ENCODE assay signal across 21 mouse cellular contexts in genomic region chr19:47885191-47885743, GRCm38 (mm10). TPM values are rescaled to one million over a fixed set of nuclear protein-coding genes. Genes with fewer than 3 reads are reported as not detected.
A peak's percentile ranks its signal among the peaks of the same experiment; 100 is the strongest.
DNase-seq lines count a peak whose midpoint lies in the region; ATAC-seq and TF ChIP-seq lines count a peak whose summit lies in the region.
"Had no signal": no experiment of that assay in that cellular context is flagged by ENCODE, and none has a peak within 500 bp of the region (broad histone marks: within the 10 kb centered on the region; RNA-seq: fewer than 3 reads in every experiment).

No protein-coding gene starts in this region.

- H3K27me3 ChIP-seq in liver, embryonic 13.5 days = no peaks in the 10 kb centered on the region
- H3K27me3 ChIP-seq in heart, embryonic 16.5 days (ENCODE audit: control insufficient read depth, insufficient read depth, low read length) = no peaks in the 10 kb centered on the region
- no peaks in the 10 kb centered on the region for H3K27me3 ChIP-seq in thymus, adult 2 months (ENCODE audit: control insufficient read depth, insufficient read depth, low read length)
- H3K27me3 ChIP-seq: embryonic facial prominence, embryonic 13.5 days; hindbrain, embryonic 12.5 days; neural tube, embryonic 15.5 days had no signal

- H3K4me2 ChIP-seq in liver, embryonic 13.5 days = no peak overlapping the region
- H3K4me2 ChIP-seq in heart, embryonic 16.5 days (ENCODE audit: low read depth, low read length) = peak overlapping the region; percentile 10; the same call in 1 of the 2 replicates
- H3K4me2 ChIP-seq: embryonic facial prominence, embryonic 13.5 days; hindbrain, embryonic 12.5 days; lung, embryonic 14.5 days; neural tube, embryonic 15.5 days had no signal

- no peak for ATAC-seq in liver, embryonic 13.5 days (ENCODE audit: low read depth)
- ATAC-seq in heart, embryonic 16.5 days (replicated peaks; ENCODE audit: extremely low read depth, insufficient read depth, low FRiP score) = peak; percentile 83
- ATAC-seq: intestine, embryonic 16.5 days had no signal

- no peaks in the 10 kb centered on the region for H3K36me3 ChIP-seq in liver, embryonic 13.5 days
- H3K36me3 ChIP-seq in heart, embryonic 16.5 days (ENCODE audit: control insufficient read depth, insufficient read depth) = no peaks in the 10 kb centered on the region
- H3K36me3 ChIP-seq in thymus, adult 2 months (ENCODE audit: control insufficient read depth, insufficient read depth, low read length) = no peaks in the 10 kb centered on the region
- H3K36me3 ChIP-seq: embryonic facial prominence, embryonic 13.5 days; forebrain, embryonic 10.5 days; hindbrain, embryonic 12.5 days; neural tube, embryonic 15.5 days had no signal

- peak overlapping the region; percentile 39; the same call in 1 of the 2 replicates for H3K27ac ChIP-seq in liver, embryonic 13.5 days
- peak overlapping the region; percentile 64 for H3K27ac ChIP-seq in heart, embryonic 16.5 days (ENCODE audit: low read length)
- H3K27ac ChIP-seq in thymus, adult 2 months (ENCODE audit: control insufficient read depth, insufficient read depth, low read length) = no peak overlapping the region
- H3K27ac ChIP-seq: embryonic facial prominence, embryonic 13.5 days; forebrain, embryonic 10.5 days; hindbrain, embryonic 12.5 days; neural tube, embryonic 15.5 days had no signal

- no peak for TF ChIP-seq CTCF in thymus, adult 2 months (IDR thresholded peaks at IDR 0.05; ENCODE audit: borderline replicate concordance, control insufficient read depth, extremely low read depth, insufficient read depth, low read length, poor library complexity)

- TF ChIP-seq POLR2A in thymus, adult 2 months (IDR thresholded peaks at IDR 0.05; ENCODE audit: control insufficient read depth, extremely low read depth, insufficient read depth, low read length, poor library complexity) = no peak

- DNase-seq in liver, embryonic 13.5 days = no peak
- DNase-seq in liver = no peak
- peak; percentile 62 to 71 for DNase-seq in heart, adult 18-20 months
- peak; percentile 71 for DNase-seq in lung, postnatal 36 days
- DNase-seq in cerebellum, postnatal 36 days = no peak
- no peak for DNase-seq in adrenal gland, adult 8-10 months
- no peak for DNase-seq in thymus, adult 2 months
- DNase-seq: cerebellum, adult 11-12 months; gastrocnemius, postnatal 25 days; kidney, postnatal 25 days; lung, embryonic 14.5 days; retina, postnatal 1 day; thymus, postnatal 36 days had no signal

- H3K9me3 ChIP-seq in liver, embryonic 13.5 days (replicated peaks) = no peaks in the 10 kb centered on the region
- no peaks in the 10 kb centered on the region for H3K9me3 ChIP-seq in heart, embryonic 16.5 days (replicated peaks; ENCODE audit: control insufficient read depth, low read length)
- H3K9me3 ChIP-seq: embryonic facial prominence, embryonic 13.5 days; forebrain, embryonic 10.5 days; hindbrain, embryonic 12.5 days; neural tube, embryonic 15.5 days had no signal

- H3K4me3 ChIP-seq in liver, embryonic 13.5 days (replicated peaks) = no peak overlapping the region
- no peak overlapping the region for H3K4me3 ChIP-seq in heart, embryonic 16.5 days (ENCODE audit: low read length)
- H3K4me3 ChIP-seq in thymus, adult 2 months (ENCODE audit: control insufficient read depth, insufficient read depth, low read length) = no peak overlapping the region
- H3K4me3 ChIP-seq: embryonic facial prominence, embryonic 13.5 days; forebrain, embryonic 10.5 days; hindbrain, embryonic 12.5 days; neural tube, embryonic 15.5 days had no signal

- H3K9ac ChIP-seq in liver, embryonic 13.5 days = no peak overlapping the region
- H3K9ac ChIP-seq in heart, embryonic 16.5 days (ENCODE audit: low read length) = no peak overlapping the region
- H3K9ac ChIP-seq: embryonic facial prominence, embryonic 13.5 days; hindbrain, embryonic 12.5 days; lung, embryonic 14.5 days; neural tube, embryonic 15.5 days had no signal

- WGBS in liver, embryonic 13.5 days (ENCODE audit: insufficient replicate concordance) = 50% methylated on average over 7 of the region's 7 CpGs
- WGBS in heart, embryonic 16.5 days = 27% methylated on average over 7 of the region's 7 CpGs
- WGBS in thymus, adult 2 months = 62% methylated on average over 7 of the region's 7 CpGs

- H3K4me1 ChIP-seq in liver, embryonic 13.5 days (replicated peaks) = no peaks in the 10 kb centered on the region
- H3K4me1 ChIP-seq in heart, embryonic 16.5 days (ENCODE audit: control insufficient read depth, insufficient read depth, low read length) = peaks cover 30% of the 10 kb centered on the region
- H3K4me1 ChIP-seq in thymus, adult 2 months (replicated peaks; ENCODE audit: control insufficient read depth, insufficient read depth, low read length) = peaks cover 32% of the 10 kb centered on the region

RNA-seq across cellular contexts. Expression of gene Gsto2, which starts 19.9 kb away (rescaled TPM):
- polyA plus RNA-seq in liver, embryonic 13.5 days (2015; fragmentation: Nextera tagmentation; extraction: Ambion mirVana) = 0.16 and 0.22 TPM in 2 replicates
- total RNA-seq in heart, adult 18-20 months (2021) = 1 to 10 TPM; 2.0 to 2.6 TPM
- 0.77 and 1.1 TPM in 2 replicates for polyA plus RNA-seq in heart, embryonic 16.5 days (2015; fragmentation: Nextera tagmentation; extraction: Ambion mirVana)
- total RNA-seq in adrenal gland, adult 8-10 months (2022) = 1 to 10 TPM; 1.0 to 3.4 (median 1.9) TPM
- 0.14 and 0.84 TPM in 2 replicates for polyA plus RNA-seq in thymus, adult 2 months (2012; rRNA removed)
- total RNA-seq: common myeloid progenitor, adult 5-6 weeks had no signal

RNA-seq across cellular contexts. Expression of gene Gsto1, which starts 30.5 kb away (rescaled TPM):
- 117 and 139 TPM in 2 replicates for polyA plus RNA-seq in liver, embryonic 13.5 days (2015; fragmentation: Nextera tagmentation; extraction: Ambion mirVana)
- 100 to 1,000 TPM; 207 to 211 TPM for total RNA-seq in heart, adult 18-20 months (2021)
- 115 and 121 TPM in 2 replicates for polyA plus RNA-seq in heart, embryonic 16.5 days (2015; fragmentation: Nextera tagmentation; extraction: Ambion mirVana)
- 10 to 100 TPM; 63.2 to 81.2 (median 73.3) TPM for total RNA-seq in adrenal gland, adult 8-10 months (2022)
- polyA plus RNA-seq in thymus, adult 2 months (2012; rRNA removed) = 20.4 and 30.4 TPM in 2 replicates

RNA-seq across cellular contexts. Expression of gene Cfap43, which starts 33.8 kb away (rescaled TPM):
- polyA plus RNA-seq in liver, embryonic 13.5 days (2015; fragmentation: Nextera tagmentation; extraction: Ambion mirVana) = 0.03 TPM in 1 of 2 replicates, not detected in the other
- total RNA-seq in heart, adult 18-20 months (2021) = 1 to 10 TPM in 1 of 2 experiments, not detected in 1; 1.1 TPM
- polyA plus RNA-seq in heart, embryonic 16.5 days (2015; fragmentation: Nextera tagmentation; extraction: Ambion mirVana) = 0.38 and 0.42 TPM in 2 replicates
- not detected for total RNA-seq in adrenal gland, adult 8-10 months (2022)
- polyA plus RNA-seq in thymus, adult 2 months (2012; rRNA removed) = 0.13 and 0.20 TPM in 2 replicates
- total RNA-seq: adrenal gland, adult 18-20 months; common myeloid progenitor, adult 5-6 weeks; gastrocnemius, postnatal 25 days had no signal

RNA-seq across cellular contexts. Expression of gene Itprip, which starts 33.8 kb away (rescaled TPM):
- 3.8 and 3.9 TPM in 2 replicates for polyA plus RNA-seq in liver, embryonic 13.5 days (2015; fragmentation: Nextera tagmentation; extraction: Ambion mirVana)
- total RNA-seq in heart, adult 18-20 months (2021) = 1 to 10 TPM; 8.9 to 9.2 TPM
- polyA plus RNA-seq in heart, embryonic 16.5 days (2015; fragmentation: Nextera tagmentation; extraction: Ambion mirVana) = 18.4 and 23.3 TPM in 2 replicates
- 10 to 100 TPM; 12.4 to 23.1 (median 17.1) TPM for total RNA-seq in adrenal gland, adult 8-10 months (2022)
- 32.6 and 37.4 TPM in 2 replicates for polyA plus RNA-seq in thymus, adult 2 months (2012; rRNA removed)

RNA-seq across cellular contexts. Expression of gene Cfap58, which starts 52.2 kb away (rescaled TPM):
- not detected in 2 replicates for polyA plus RNA-seq in liver, embryonic 13.5 days (2015; fragmentation: Nextera tagmentation; extraction: Ambion mirVana)
- total RNA-seq in heart, adult 18-20 months (2021) = 1 to 10 TPM; 2.0 to 2.6 TPM
- polyA plus RNA-seq in heart, embryonic 16.5 days (2015; fragmentation: Nextera tagmentation; extraction: Ambion mirVana) = 0.09 and 0.25 TPM in 2 replicates
- total RNA-seq in adrenal gland, adult 8-10 months (2022) = under 1 TPM in 3 of 4 experiments, not detected in 1; 0.07 to 0.12 (median 0.11) TPM
- 0.03 and 0.04 TPM in 2 replicates for polyA plus RNA-seq in thymus, adult 2 months (2012; rRNA removed)
- total RNA-seq: common myeloid progenitor, adult 5-6 weeks; gastrocnemius, postnatal 25 days had no signal
- polyA plus RNA-seq: forebrain, embryonic 10.5 days; intestine, embryonic 16.5 days; lung, embryonic 14.5 days had no signal

Comparison
In these comparisons a context has a peak if more than half of its experiments do, and no peak if none do; other contexts are left out.
1. DNase-seq: peak in heart, adult 18-20 months (2 of 2) and lung, postnatal 36 days (single experiment); none in liver, embryonic 13.5 days (single experiment), liver (single experiment), cerebellum, postnatal 36 days (0 of 2), adrenal gland, adult 8-10 months (single experiment) and thymus, adult 2 months (single experiment).